13 mouse cellular contexts compared by ENCODE assay signal in the genomic region with DNA sequence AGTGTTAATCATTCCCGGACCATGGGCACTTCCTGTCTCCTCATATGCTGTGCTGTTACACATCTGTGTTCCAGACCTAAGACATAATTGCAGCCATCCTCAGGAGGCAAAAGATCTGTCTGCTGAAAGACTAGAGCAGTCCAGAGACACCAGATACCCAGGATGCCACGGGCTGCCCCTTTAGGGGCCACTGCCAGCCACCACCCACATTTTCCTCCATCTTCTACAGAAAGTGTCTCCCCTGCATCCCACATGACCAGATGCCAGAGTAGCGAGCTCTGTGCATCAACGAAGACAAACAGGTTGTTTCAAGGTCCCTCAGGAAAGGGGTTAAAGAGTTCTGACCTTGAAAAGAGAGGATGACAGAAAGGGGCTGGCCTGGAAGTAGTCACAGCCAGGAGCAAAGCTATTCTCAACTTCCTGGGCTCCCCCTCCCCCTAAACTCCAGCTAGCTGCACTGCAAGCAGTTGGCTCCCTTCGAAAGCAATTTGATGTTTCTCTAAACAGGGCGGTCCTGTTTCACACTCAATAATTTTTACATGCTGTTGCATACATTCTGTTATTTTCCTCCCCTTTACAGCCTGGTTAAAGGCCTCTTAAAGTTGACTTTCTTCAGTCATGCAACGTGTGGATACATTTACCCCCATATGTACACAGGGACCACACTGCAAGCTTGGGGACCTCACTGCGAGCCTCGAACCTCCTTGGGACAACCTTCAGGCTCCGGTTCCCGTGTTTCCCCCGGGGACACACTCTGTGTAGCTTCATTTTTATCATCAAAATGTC. TPM values are rescaled to one million over a fixed set of nuclear protein-coding genes. Genes with fewer than 3 reads are reported as not detected.
DNase-seq lines count a peak whose midpoint lies in the region; ATAC-seq and TF ChIP-seq lines count a peak whose summit lies in the region.
"Had no signal": no experiment of that assay in that cellular context is flagged by ENCODE, and none has a peak within 500 bp of the region (broad histone marks: within the 10 kb centered on the region; RNA-seq: fewer than 3 reads in every experiment).

No protein-coding gene starts in this region.

- no peak overlapping the region for H3K4me2 ChIP-seq in heart, embryonic 13.5 days
- H3K4me2 ChIP-seq in midbrain, embryonic 11.5 days = no peak overlapping the region
- H3K4me2 ChIP-seq in midbrain, postnatal 0 days (ENCODE audit: low read depth, low read length, poor library complexity, severe bottlenecking) = no peak overlapping the region
- 0 out of 2 replicates have a peak overlapping the region, but pooled peaks have one; percentile 5 for H3K4me2 ChIP-seq in intestine, embryonic 16.5 days (ENCODE audit: low read depth, low read length)

- no peaks in the 10 kb centered on the region for H3K9me3 ChIP-seq in heart, embryonic 13.5 days
- H3K9me3 ChIP-seq in midbrain, embryonic 11.5 days (ENCODE audit: control insufficient read depth, low read length) = no peaks in the 10 kb centered on the region
- H3K9me3 ChIP-seq in midbrain, postnatal 0 days (ENCODE audit: low read length) = no peaks in the 10 kb centered on the region
- H3K9me3 ChIP-seq in intestine, embryonic 16.5 days (ENCODE audit: control insufficient read depth, low read length) = no peaks in the 10 kb centered on the region

- H3K27me3 ChIP-seq in heart, embryonic 13.5 days (replicated peaks) = no peaks in the 10 kb centered on the region
- H3K27me3 ChIP-seq in midbrain, embryonic 11.5 days (ENCODE audit: control insufficient read depth, insufficient read depth, low read length) = no peaks in the 10 kb centered on the region
- no peaks in the 10 kb centered on the region for H3K27me3 ChIP-seq in midbrain, postnatal 0 days (ENCODE audit: insufficient read depth, low read length)
- no peaks in the 10 kb centered on the region for H3K27me3 ChIP-seq in intestine, embryonic 16.5 days (replicated peaks; ENCODE audit: control insufficient read depth, insufficient read depth, low read length)

- H3K9ac ChIP-seq in heart, embryonic 13.5 days = peak overlapping the region; percentile 6
- no peak overlapping the region for H3K9ac ChIP-seq in midbrain, embryonic 11.5 days (ENCODE audit: low read length)
- no peak overlapping the region for H3K9ac ChIP-seq in midbrain, postnatal 0 days (replicated peaks; ENCODE audit: low read length, poor library complexity, severe bottlenecking)
- peak overlapping the region; percentile 37; the same call in 1 of the 2 replicates for H3K9ac ChIP-seq in intestine, embryonic 16.5 days (ENCODE audit: low read depth, low read length)

- no peak for DNase-seq in heart, postnatal 25 days (ENCODE audit: low spot score)
- DNase-seq in midbrain, embryonic 11.5 days (ENCODE audit: low spot score, missing footprints) = peak; percentile 79
- DNase-seq in midbrain, postnatal 0 days (ENCODE audit: low spot score) = no peak
- DNase-seq in right cerebral cortex, postnatal 36 days (ENCODE audit: low spot score in 2 of 2) = no peak
- no peak for DNase-seq in thymus, postnatal 4 days
- DNase-seq in retina, postnatal 1 day = no peak
- DNase-seq: left cerebral cortex, postnatal 4 days; thymus, adult 18-20 months had no signal

- 44% methylated on average over 12 of the region's 12 CpGs for WGBS in heart, embryonic 13.5 days
- 75% methylated on average over 12 of the region's 12 CpGs for WGBS in midbrain, embryonic 11.5 days
- WGBS in midbrain, postnatal 0 days = 77% methylated on average over 12 of the region's 12 CpGs
- WGBS in intestine, embryonic 16.5 days = 35% methylated on average over 12 of the region's 12 CpGs

- ATAC-seq in heart, embryonic 13.5 days (ENCODE audit: extremely low read depth, insufficient number of reproducible peaks, low FRiP score, low TSS enrichment) = no peak
- no peak for ATAC-seq in midbrain, embryonic 11.5 days (ENCODE audit: low FRiP score)
- no peak for ATAC-seq in midbrain, postnatal 0 days (ENCODE audit: low FRiP score)
- peak; percentile 50; the same call in 1 of the 2 replicates for ATAC-seq in intestine, embryonic 16.5 days
- ATAC-seq: CD4-positive, CD25-positive, alpha-beta regulatory T cell, adult 4 months; forebrain, embryonic 14.5 days; midbrain, embryonic 16.5 days had no signal

- intact Hi-C loops in heart, postnatal 25 days (cut with DNase I) = loop anchor here (5.0 kb wide), 1 partner anchor 36 kb away; no protein-coding TSS in a partner anchor

- H3K4me1 ChIP-seq in heart, embryonic 13.5 days = peaks cover 66% of the 10 kb centered on the region
- no peaks in the 10 kb centered on the region for H3K4me1 ChIP-seq in midbrain, embryonic 11.5 days (ENCODE audit: control insufficient read depth, insufficient read depth, low read length)
- no peaks in the 10 kb centered on the region for H3K4me1 ChIP-seq in midbrain, postnatal 0 days (ENCODE audit: insufficient read depth, low read length)
- H3K4me1 ChIP-seq in intestine, embryonic 16.5 days (ENCODE audit: control insufficient read depth, insufficient read depth, low read length) = peaks cover 42% of the 10 kb centered on the region

- peaks cover 7% of the 10 kb centered on the region; the same call in 1 of the 2 replicates for H3K36me3 ChIP-seq in heart, embryonic 13.5 days
- H3K36me3 ChIP-seq in midbrain, embryonic 11.5 days (ENCODE audit: control insufficient read depth, insufficient read depth, low read length) = no peaks in the 10 kb centered on the region
- no peaks in the 10 kb centered on the region for H3K36me3 ChIP-seq in midbrain, postnatal 0 days (ENCODE audit: insufficient read depth, low read length)
- H3K36me3 ChIP-seq in intestine, embryonic 16.5 days (ENCODE audit: control insufficient read depth, insufficient read depth, low read length) = no peaks in the 10 kb centered on the region

- TF ChIP-seq CTCF in midbrain, postnatal 0 days (IDR thresholded peaks at IDR 0.05) = no peak

- H3K4me3 ChIP-seq in heart, embryonic 13.5 days = no peak overlapping the region
- H3K4me3 ChIP-seq in midbrain, embryonic 11.5 days (ENCODE audit: low read depth, low read length) = no peak overlapping the region
- no peak overlapping the region for H3K4me3 ChIP-seq in midbrain, postnatal 0 days (ENCODE audit: low read depth, low read length)
- H3K4me3 ChIP-seq in intestine, embryonic 16.5 days (ENCODE audit: low read length) = no peak overlapping the region

- H3K27ac ChIP-seq in heart, embryonic 13.5 days (replicated peaks) = peak overlapping the region; percentile 64
- H3K27ac ChIP-seq in midbrain, embryonic 11.5 days (ENCODE audit: low read depth, low read length) = no peak overlapping the region
- H3K27ac ChIP-seq in midbrain, postnatal 0 days (ENCODE audit: low read depth, low read length) = no peak overlapping the region
- H3K27ac ChIP-seq in intestine, embryonic 16.5 days (ENCODE audit: low read length) = peak overlapping the region; percentile 76

RNA-seq across cellular contexts. Expression of a gene that starts 13.9 kb away (rescaled TPM):
- polyA plus RNA-seq in heart, embryonic 13.5 days (2015; fragmentation: Nextera tagmentation; extraction: Ambion mirVana) = 66.9 and 71.5 TPM in 2 replicates
- 100 to 1,000 TPM; 292 to 338 TPM for total RNA-seq in heart, postnatal 25 days (2021)
- 28.5 and 34.1 TPM in 2 replicates for polyA plus RNA-seq in midbrain, embryonic 11.5 days (2014; fragmentation: Nextera tagmentation; extraction: Ambion mirVana)
- 92.5 and 103 TPM in 2 replicates for total RNA-seq in midbrain, postnatal 0 days (2014; rRNA removed)
- 30.0 and 31.3 TPM in 2 replicates for polyA plus RNA-seq in midbrain, postnatal 0 days (2015; fragmentation: Nextera tagmentation; extraction: Ambion mirVana)
- 39.1 and 50.2 TPM in 2 replicates for polyA plus RNA-seq in intestine, embryonic 16.5 days (2015; fragmentation: Nextera tagmentation; extraction: Ambion mirVana)
- polyA plus RNA-seq: CD4-positive, CD25-positive, alpha-beta regulatory T cell, adult 4 months had no signal

RNA-seq across cellular contexts. Expression of a gene that starts 13.9 kb away (rescaled TPM):
- polyA plus RNA-seq in heart, embryonic 13.5 days (2015; fragmentation: Nextera tagmentation; extraction: Ambion mirVana) = 164 TPM in 2 replicates
- 100 to 1,000 TPM; 537 to 622 TPM for total RNA-seq in heart, postnatal 25 days (2021)
- 105 and 115 TPM in 2 replicates for polyA plus RNA-seq in midbrain, embryonic 11.5 days (2014; fragmentation: Nextera tagmentation; extraction: Ambion mirVana)
- total RNA-seq in midbrain, postnatal 0 days (2014; rRNA removed) = 193 and 219 TPM in 2 replicates
- 45.2 and 48.2 TPM in 2 replicates for polyA plus RNA-seq in midbrain, postnatal 0 days (2015; fragmentation: Nextera tagmentation; extraction: Ambion mirVana)
- 136 and 172 TPM in 2 replicates for polyA plus RNA-seq in intestine, embryonic 16.5 days (2015; fragmentation: Nextera tagmentation; extraction: Ambion mirVana)

Comparison
In these comparisons a context has a peak if more than half of its experiments do, and no peak if none do; other contexts are left out.
1. H3K27ac ChIP-seq: peak in heart, embryonic 13.5 days (single experiment) and intestine, embryonic 16.5 days (single experiment); none in midbrain, embryonic 11.5 days (single experiment) and midbrain, postnatal 0 days (single experiment).
2. H3K9ac ChIP-seq: peak in heart, embryonic 13.5 days (single experiment) and intestine, embryonic 16.5 days (single experiment); none in midbrain, embryonic 11.5 days (single experiment) and midbrain, postnatal 0 days (single experiment).